ENCODE assay signal across 20 mouse cellular contexts in the genomic region with DNA sequence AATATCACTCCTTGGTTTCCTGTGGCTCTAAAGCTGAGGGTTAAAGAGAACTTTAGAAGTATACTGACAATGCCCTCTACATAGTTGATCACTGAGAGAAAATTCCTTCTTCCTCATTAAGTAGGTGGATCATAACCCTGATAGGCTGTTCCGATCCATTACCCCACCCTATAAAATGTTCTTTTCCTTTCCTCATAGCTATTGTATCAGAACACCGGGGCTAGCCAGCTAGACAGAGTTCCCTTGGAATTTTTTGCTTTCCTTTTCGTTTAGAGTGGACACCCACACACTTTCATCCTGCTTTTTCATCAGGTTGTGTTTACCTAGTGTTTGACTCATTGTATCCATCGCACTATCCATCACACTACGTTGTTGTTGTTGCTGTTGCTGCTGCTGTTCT. TPM values are rescaled to one million over a fixed set of nuclear protein-coding genes. Genes with fewer than 3 reads are reported as not detected.
DNase-seq lines count a peak whose midpoint lies in the region; ATAC-seq and TF ChIP-seq lines count a peak whose summit lies in the region.
"Had no signal": no experiment of that assay in that cellular context is flagged by ENCODE, and none has a peak within 500 bp of the region (broad histone marks: within the 10 kb centered on the region; RNA-seq: fewer than 3 reads in every experiment).

No protein-coding gene starts in this region.

- TF ChIP-seq EP300 in heart, postnatal 0 days (IDR thresholded peaks at IDR 0.05; ENCODE audit: low read depth) = no peak
- TF ChIP-seq EP300 in liver, postnatal 0 days (IDR thresholded peaks at IDR 0.05; ENCODE audit: low read depth) = no peak

- in situ Hi-C loops in Patski (cut with MboI; ENCODE audit: low pct_unique_long_range_greater_than_20kb) = loop anchor here (5.0 kb wide), 1 partner anchor 282 kb away; no protein-coding TSS in a partner anchor

- peak overlapping the region; percentile 66 for H3K27ac ChIP-seq in heart, embryonic 13.5 days (replicated peaks)
- H3K27ac ChIP-seq in heart, postnatal 0 days (ENCODE audit: low read depth) = peak overlapping the region; percentile 40; the same call in 1 of the 2 replicates
- peak overlapping the region; percentile 78 for H3K27ac ChIP-seq in liver, postnatal 0 days (ENCODE audit: low read depth)
- H3K27ac ChIP-seq in midbrain, embryonic 10.5 days (replicated peaks) = no peak overlapping the region
- H3K27ac ChIP-seq: embryonic facial prominence, embryonic 10.5 days; forebrain, embryonic 12.5 days; gastrocnemius, adult 2 months; layer of hippocampus, adult 2 months; limb, embryonic 15.5 days had no signal

- 33% methylated on average over 5 of the region's 5 CpGs for WGBS in heart, embryonic 13.5 days
- 30% methylated on average over 5 of the region's 5 CpGs for WGBS in heart, postnatal 0 days
- 48% methylated on average over 5 of the region's 5 CpGs for WGBS in liver, postnatal 0 days (ENCODE audit: insufficient replicate concordance)
- 81% methylated on average over 5 of the region's 5 CpGs for WGBS in midbrain, embryonic 10.5 days

- no peak overlapping the region for H3K9ac ChIP-seq in heart, embryonic 13.5 days
- no peak overlapping the region for H3K9ac ChIP-seq in heart, postnatal 0 days (replicated peaks; ENCODE audit: low read depth, low read length)
- no peak overlapping the region for H3K9ac ChIP-seq in liver, postnatal 0 days (replicated peaks)
- H3K9ac ChIP-seq: forebrain, embryonic 12.5 days; limb, embryonic 15.5 days had no signal

- H3K4me1 ChIP-seq in heart, embryonic 13.5 days = peaks cover 27% of the 10 kb centered on the region
- H3K4me1 ChIP-seq in heart, postnatal 0 days (ENCODE audit: control insufficient read depth, insufficient read depth) = peaks cover 8% of the 10 kb centered on the region; the same call in 1 of the 2 replicates
- H3K4me1 ChIP-seq in liver, postnatal 0 days (ENCODE audit: insufficient read depth) = peaks cover 3% of the 10 kb centered on the region; the same call in 1 of the 2 replicates
- peaks cover under 1% of the 10 kb centered on the region; the same call in 1 of the 2 replicates for H3K4me1 ChIP-seq in midbrain, embryonic 10.5 days
- H3K4me1 ChIP-seq: embryonic facial prominence, embryonic 10.5 days; forebrain, embryonic 12.5 days; limb, embryonic 15.5 days had no signal

- H3K4me2 ChIP-seq in heart, embryonic 13.5 days = peak overlapping the region; percentile 0; the same call in 1 of the 2 replicates
- no peak overlapping the region for H3K4me2 ChIP-seq in heart, postnatal 0 days (ENCODE audit: low read depth, low read length)
- peak overlapping the region; percentile 45 for H3K4me2 ChIP-seq in liver, postnatal 0 days (ENCODE audit: low read depth, low read length)
- H3K4me2 ChIP-seq: forebrain, embryonic 12.5 days; limb, embryonic 15.5 days had no signal

- DNase-seq in heart, postnatal 4 days = no peak
- DNase-seq in Patski (ENCODE audit: low read depth, low spot score) = no peak
- no peak for DNase-seq in heart, postnatal 0 days (ENCODE audit: low spot score)
- DNase-seq in liver, postnatal 0 days = no peak
- DNase-seq in midbrain, embryonic 10.5 days (ENCODE audit: low spot score) = no peak
- DNase-seq in cerebellum, postnatal 10 days = no peak
- DNase-seq: cerebellum, adult 2 months; gastrocnemius, adult 2 months; kidney, postnatal 14 days; right cerebral cortex, postnatal 14 days; thymus, adult 2 months had no signal

- 0 out of 2 replicates have a peak, but pooled peaks cover 4% of the 10 kb centered on the region for H3K9me3 ChIP-seq in heart, embryonic 13.5 days
- no peaks in the 10 kb centered on the region for H3K9me3 ChIP-seq in heart, postnatal 0 days (replicated peaks; ENCODE audit: control insufficient read depth, low read length)
- H3K9me3 ChIP-seq in liver, postnatal 0 days (ENCODE audit: low read length) = no peaks in the 10 kb centered on the region
- no peaks in the 10 kb centered on the region for H3K9me3 ChIP-seq in midbrain, embryonic 10.5 days (replicated peaks)
- H3K9me3 ChIP-seq: embryonic facial prominence, embryonic 10.5 days; forebrain, embryonic 12.5 days had no signal

- peaks cover 19% of the 10 kb centered on the region for H3K36me3 ChIP-seq in heart, embryonic 13.5 days
- 0 out of 2 replicates have a peak, but pooled peaks cover 7% of the 10 kb centered on the region for H3K36me3 ChIP-seq in heart, postnatal 0 days (replicated peaks; ENCODE audit: control insufficient read depth, insufficient read depth, low read length)
- peaks cover 8% of the 10 kb centered on the region for H3K36me3 ChIP-seq in liver, postnatal 0 days (replicated peaks; ENCODE audit: insufficient read depth, low read length)
- peaks cover 17% of the 10 kb centered on the region for H3K36me3 ChIP-seq in midbrain, embryonic 10.5 days

- POLR2A ChIA-PET in Patski (lab: Charles Lee) = interaction anchor here (1.5 kb wide), 1 partner anchor 15 kb away, joined by 5 read pairs; no protein-coding TSS in a partner anchor

- no peak overlapping the region for H3K4me3 ChIP-seq in heart, embryonic 13.5 days
- no peak overlapping the region for H3K4me3 ChIP-seq in heart, postnatal 0 days (ENCODE audit: low read depth, low read length)
- no peak overlapping the region for H3K4me3 ChIP-seq in liver, postnatal 0 days (ENCODE audit: low read depth, low read length)
- H3K4me3 ChIP-seq in midbrain, embryonic 10.5 days = no peak overlapping the region
- H3K4me3 ChIP-seq: embryonic facial prominence, embryonic 10.5 days; forebrain, embryonic 12.5 days; gastrocnemius, adult 2 months; layer of hippocampus, adult 2 months; limb, embryonic 15.5 days had no signal

- no peak for TF ChIP-seq CTCF in Patski (IDR thresholded peaks at IDR 0.05)
- TF ChIP-seq CTCF in heart, postnatal 0 days (IDR thresholded peaks at IDR 0.05; ENCODE audit: low read depth) = no peak
- no peak for TF ChIP-seq CTCF in liver, postnatal 0 days (IDR thresholded peaks at IDR 0.05; ENCODE audit: low read depth)

- CTCF ChIA-PET in Patski (lab: Charles Lee) = interaction anchor here (1.2 to 1.3 kb wide), 2 partner anchors 13 to 35 kb away, joined by 3 to 4 read pairs; no protein-coding TSS in a partner anchor

- no peaks in the 10 kb centered on the region for H3K27me3 ChIP-seq in heart, embryonic 13.5 days (replicated peaks)
- H3K27me3 ChIP-seq in Patski = no peaks in the 10 kb centered on the region
- no peaks in the 10 kb centered on the region for H3K27me3 ChIP-seq in heart, postnatal 0 days (ENCODE audit: control insufficient read depth, insufficient read depth, low read length)
- H3K27me3 ChIP-seq in liver, postnatal 0 days (ENCODE audit: insufficient read depth, low read length) = no peaks in the 10 kb centered on the region
- no peaks in the 10 kb centered on the region for H3K27me3 ChIP-seq in midbrain, embryonic 10.5 days (ENCODE audit: low read depth, poor library complexity, severe bottlenecking)
- H3K27me3 ChIP-seq: forebrain, embryonic 12.5 days; limb, embryonic 15.5 days had no signal

- ATAC-seq in heart, embryonic 13.5 days (ENCODE audit: extremely low read depth, insufficient number of reproducible peaks, low FRiP score, low TSS enrichment) = no peak
- ATAC-seq in Patski = peak; percentile 25
- ATAC-seq in heart, postnatal 0 days (ENCODE audit: insufficient read depth, low read depth) = no peak
- ATAC-seq in liver, postnatal 0 days = peak; percentile 83
- ATAC-seq: hindbrain, embryonic 16.5 days; midbrain, embryonic 16.5 days had no signal

RNA-seq across cellular contexts. Expression of gene Tstd1, which starts 6.0 kb away (rescaled TPM):
- 3.1 and 3.6 TPM in 2 replicates for polyA plus RNA-seq in heart, embryonic 13.5 days (2015; fragmentation: Nextera tagmentation; extraction: Ambion mirVana)
- 1 to 10 TPM; 1.1 to 1.7 TPM for total RNA-seq in heart, postnatal 4 days (2021)
- 1.2 TPM for polyA plus RNA-seq in Patski (2021)
- not detected in 2 replicates for total RNA-seq in heart, postnatal 0 days (2014; rRNA removed; ENCODE audit: low replicate concordance)
- polyA plus RNA-seq in heart, postnatal 0 days (2015; fragmentation: Nextera tagmentation; extraction: Ambion mirVana) = 1.1 and 2.5 TPM in 2 replicates
- polyA plus RNA-seq in liver, postnatal 0 days (2015; fragmentation: Nextera tagmentation; extraction: Ambion mirVana) = 36.5 and 37.8 TPM in 2 replicates
- 8.4 and 9.6 TPM in 2 replicates for polyA plus RNA-seq in midbrain, embryonic 10.5 days (2016; fragmentation: Nextera tagmentation; extraction: Ambion mirVana)
- total RNA-seq: megakaryocyte-erythroid progenitor cell, adult 5-6 weeks had no signal

RNA-seq across cellular contexts. Expression of gene F11r, which starts 12.7 kb away (rescaled TPM):
- polyA plus RNA-seq in heart, embryonic 13.5 days (2015; fragmentation: Nextera tagmentation; extraction: Ambion mirVana) = 61.8 and 66.1 TPM in 2 replicates
- 10 to 100 TPM; 57.1 to 58.1 TPM for total RNA-seq in heart, postnatal 4 days (2021)
- polyA plus RNA-seq in Patski (2021) = 33.8 TPM
- 45.6 and 75.5 TPM in 2 replicates for total RNA-seq in heart, postnatal 0 days (2014; rRNA removed; ENCODE audit: low replicate concordance)
- polyA plus RNA-seq in heart, postnatal 0 days (2015; fragmentation: Nextera tagmentation; extraction: Ambion mirVana) = 75.8 and 78.3 TPM in 2 replicates
- polyA plus RNA-seq in liver, postnatal 0 days (2015; fragmentation: Nextera tagmentation; extraction: Ambion mirVana) = 57.9 and 61.7 TPM in 2 replicates
- 14.0 TPM in 2 replicates for polyA plus RNA-seq in midbrain, embryonic 10.5 days (2016; fragmentation: Nextera tagmentation; extraction: Ambion mirVana)
- total RNA-seq: granulocyte monocyte progenitor cell, adult 5-6 weeks had no signal

RNA-seq across cellular contexts. Expression of gene Usf1, which starts 13.5 kb away (rescaled TPM):
- polyA plus RNA-seq in heart, embryonic 13.5 days (2015; fragmentation: Nextera tagmentation; extraction: Ambion mirVana) = 52.1 and 53.3 TPM in 2 replicates
- total RNA-seq in heart, postnatal 4 days (2021) = 10 to 100 TPM; 53.4 to 54.3 TPM
- 106 TPM for polyA plus RNA-seq in Patski (2021)
- total RNA-seq in heart, postnatal 0 days (2014; rRNA removed; ENCODE audit: low replicate concordance) = 80.2 and 82.0 TPM in 2 replicates
- 47.7 and 48.8 TPM in 2 replicates for polyA plus RNA-seq in heart, postnatal 0 days (2015; fragmentation: Nextera tagmentation; extraction: Ambion mirVana)
- polyA plus RNA-seq in liver, postnatal 0 days (2015; fragmentation: Nextera tagmentation; extraction: Ambion mirVana) = 22.6 and 25.4 TPM in 2 replicates
- 138 and 161 TPM in 2 replicates for polyA plus RNA-seq in midbrain, embryonic 10.5 days (2016; fragmentation: Nextera tagmentation; extraction: Ambion mirVana)

RNA-seq across cellular contexts. Expression of gene Arhgap30, which starts 35.9 kb away (rescaled TPM):
- 0.78 and 0.92 TPM in 2 replicates for polyA plus RNA-seq in heart, embryonic 13.5 days (2015; fragmentation: Nextera tagmentation; extraction: Ambion mirVana)
- total RNA-seq in heart, postnatal 4 days (2021) = 1 to 10 TPM in 1 of 2 experiments, under 1 TPM in 1; 0.90 to 1.5 TPM
- polyA plus RNA-seq in Patski (2021) = not detected
- 1.6 and 3.4 TPM in 2 replicates for total RNA-seq in heart, postnatal 0 days (2014; rRNA removed; ENCODE audit: low replicate concordance)
- 0.52 and 0.79 TPM in 2 replicates for polyA plus RNA-seq in heart, postnatal 0 days (2015; fragmentation: Nextera tagmentation; extraction: Ambion mirVana)
- 5.6 and 7.0 TPM in 2 replicates for polyA plus RNA-seq in liver, postnatal 0 days (2015; fragmentation: Nextera tagmentation; extraction: Ambion mirVana)
- polyA plus RNA-seq in midbrain, embryonic 10.5 days (2016; fragmentation: Nextera tagmentation; extraction: Ambion mirVana) = 0.69 and 0.87 TPM in 2 replicates

RNA-seq across cellular contexts. Expression of gene Nectin4, which starts 54.7 kb away (rescaled TPM):
- polyA plus RNA-seq in heart, embryonic 13.5 days (2015; fragmentation: Nextera tagmentation; extraction: Ambion mirVana) = 0.23 and 0.27 TPM in 2 replicates
- total RNA-seq in heart, postnatal 4 days (2021) = under 1 TPM; 0.07 TPM
- 0.04 TPM for polyA plus RNA-seq in Patski (2021)
- total RNA-seq in heart, postnatal 0 days (2014; rRNA removed; ENCODE audit: low replicate concordance) = 2.7 TPM in 1 of 2 replicates, not detected in the other
- polyA plus RNA-seq in heart, postnatal 0 days (2015; fragmentation: Nextera tagmentation; extraction: Ambion mirVana) = 0.07 and 0.14 TPM in 2 replicates
- 0.15 and 0.22 TPM in 2 replicates for polyA plus RNA-seq in liver, postnatal 0 days (2015; fragmentation: Nextera tagmentation; extraction: Ambion mirVana)
- polyA plus RNA-seq in midbrain, embryonic 10.5 days (2016; fragmentation: Nextera tagmentation; extraction: Ambion mirVana) = 0.60 and 1.2 TPM in 2 replicates

Comparison
In these comparisons a context has a peak if more than half of its experiments do, and no peak if none do; other contexts are left out.
1. ATAC-seq: peak in Patski (single experiment) and liver, postnatal 0 days (single experiment); none in heart, embryonic 13.5 days (single experiment) and heart, postnatal 0 days (single experiment).